Mouse (Mus musculus): Measurements from ENCODE around the gene Olfr786. TPM values are rescaled to one million over a fixed set of nuclear protein-coding genes. Genes with fewer than 3 reads are reported as not detected.

Olfr786 gene
- polyA plus RNA-seq (2012; rRNA removed): not detected in 2 replicates

DNA sequence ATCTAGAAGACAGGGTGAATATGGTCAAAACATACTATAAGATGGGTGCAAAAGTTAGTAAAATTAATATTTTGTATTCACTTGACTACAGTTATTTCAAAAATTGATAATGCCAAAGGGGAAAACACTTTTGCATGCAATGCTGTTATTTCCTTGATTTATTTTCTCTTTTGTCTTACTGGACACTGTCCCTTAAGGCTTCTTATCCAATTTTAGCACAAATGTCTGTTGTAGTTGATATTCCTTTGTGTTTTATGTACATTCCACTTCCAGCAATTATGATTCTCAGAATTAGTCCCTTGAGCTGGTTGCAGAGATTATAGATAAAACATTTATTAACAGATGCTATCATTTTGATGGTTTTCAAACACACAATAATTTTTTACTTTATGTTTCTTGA lies at the start of gene Olfr786:
Olfr786 (plus strand) TSS at position 301 of the 400 bp plus-strand sequence.
- DNase-seq (ENCODE audit: low read depth, low spot score): no peak

DNA sequence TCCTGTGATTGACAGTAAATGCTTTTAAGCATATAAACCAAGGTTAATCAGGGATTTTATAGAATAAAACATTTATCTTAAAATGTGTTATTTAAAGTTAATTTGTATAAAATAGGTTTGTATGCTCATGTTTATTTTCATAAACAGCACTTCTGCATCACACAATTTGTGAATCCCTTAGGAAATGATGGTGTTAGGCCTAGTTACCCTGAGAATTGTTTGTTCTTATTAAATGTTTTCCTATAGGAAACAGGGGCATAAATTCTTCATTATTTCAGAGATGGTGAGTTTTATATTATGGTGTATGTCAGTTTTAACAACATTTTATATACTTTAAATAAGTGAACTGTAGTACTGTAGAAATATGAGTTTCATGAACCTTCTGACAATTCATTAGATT lies 43.3 kb upstream of the Olfr786 start, which contains the start of gene Olfr784:
Olfr784 (plus strand) TSS at position 301 of the 400 bp plus-strand sequence.
- no peak for DNase-seq (ENCODE audit: low read depth, low spot score)

DNA sequence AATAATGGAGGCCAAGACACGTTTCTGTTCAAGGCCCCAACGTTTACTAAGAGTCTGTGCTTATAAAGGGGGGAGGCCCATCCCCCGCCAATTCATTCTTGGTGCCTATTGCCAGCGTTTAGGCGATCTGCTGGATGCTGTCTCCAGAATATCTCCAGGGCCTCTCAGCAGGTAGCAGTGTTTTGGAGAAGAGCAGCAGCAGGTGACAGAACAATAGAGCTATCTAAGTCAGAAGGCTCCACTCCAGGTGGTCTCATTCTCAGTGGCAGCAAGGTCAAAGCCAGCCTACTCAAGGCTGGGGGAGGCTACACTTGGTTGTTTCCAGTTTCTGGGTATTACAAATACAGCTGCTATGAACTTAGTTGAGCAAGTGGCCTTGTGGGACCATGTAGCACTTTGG lies 26.2 kb upstream of the Olfr786 start:
- DNase-seq (ENCODE audit: low read depth, low spot score): no peak
- 50% methylated on average over 5 of the region's 5 CpGs for WGBS

DNA sequence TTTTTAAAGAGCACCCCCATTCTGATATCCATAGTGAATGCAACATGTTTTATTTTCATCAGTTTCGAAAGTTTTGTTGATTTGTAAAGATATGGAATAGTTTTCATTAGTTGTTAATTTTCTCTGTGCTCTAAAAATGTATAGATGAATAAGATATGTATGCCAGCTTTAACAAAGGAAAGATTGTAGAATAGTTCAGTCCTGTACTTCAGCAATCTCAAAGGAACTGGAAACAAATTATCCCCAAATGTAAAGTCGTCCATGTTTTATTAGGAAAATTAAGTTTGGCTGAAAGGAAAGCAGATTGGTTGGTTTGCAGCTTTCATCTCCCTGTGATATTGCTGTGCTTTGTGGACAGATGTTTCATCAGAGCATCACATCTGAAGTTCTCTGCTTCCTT lies 22.0 kb upstream of the Olfr786 start, which contains the start of gene Olfr785:
Olfr785 (plus strand) TSS at position 301 of the 400 bp plus-strand sequence.
- 44% methylated on average over 2 of the region's 2 CpGs for WGBS
- DNase-seq (ENCODE audit: low read depth, low spot score): no peak

DNA sequence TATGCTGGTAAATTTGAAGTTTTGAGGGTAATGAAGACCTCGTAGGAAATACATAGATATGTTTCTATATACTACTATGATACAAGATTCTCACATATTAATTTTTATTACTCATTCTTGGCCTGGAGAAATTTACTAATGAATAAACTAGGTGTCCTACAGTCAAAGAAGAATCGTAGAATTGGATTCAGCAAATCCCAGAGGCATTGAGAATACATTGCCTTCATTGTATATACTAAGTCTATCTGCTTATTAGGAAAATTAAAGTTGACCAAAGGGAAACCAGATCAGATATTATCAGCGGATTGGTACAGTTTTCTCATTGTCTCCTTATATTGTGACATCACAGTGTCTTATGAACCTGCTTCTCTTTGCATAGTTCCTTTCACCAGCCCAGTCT lies 34.5 kb downstream of the Olfr786 start, which contains the start of gene Olfr787:
Olfr787 (plus strand) TSS at position 301 of the 400 bp plus-strand sequence.
- 74% methylated on average over 3 of the region's 3 CpGs for WGBS
- no peak for DNase-seq (ENCODE audit: low read depth, low spot score)

DNA sequence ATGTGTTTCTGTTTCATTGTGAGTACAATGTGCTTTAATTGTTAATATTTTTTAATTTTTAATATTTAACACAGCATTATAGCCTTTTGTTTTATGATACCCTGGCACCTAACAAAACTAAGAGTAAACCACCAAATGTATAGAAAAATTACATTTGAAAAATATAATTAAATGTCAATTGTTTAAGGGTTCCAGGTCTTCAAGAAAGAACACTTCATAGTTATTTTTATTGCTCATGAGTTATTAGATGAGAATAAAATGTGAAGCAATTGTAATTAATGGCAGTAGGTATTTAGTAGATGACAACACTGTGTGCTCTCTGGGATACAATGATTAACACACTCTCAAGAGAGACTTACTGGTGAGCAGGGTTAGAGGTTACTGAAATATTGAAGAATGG lies 43.6 kb downstream of the Olfr786 start, which contains the start of gene Olfr788:
Olfr788 (plus strand) TSS at position 301 of the 400 bp plus-strand sequence.
- no peak for DNase-seq (ENCODE audit: low read depth, low spot score)

DNA sequence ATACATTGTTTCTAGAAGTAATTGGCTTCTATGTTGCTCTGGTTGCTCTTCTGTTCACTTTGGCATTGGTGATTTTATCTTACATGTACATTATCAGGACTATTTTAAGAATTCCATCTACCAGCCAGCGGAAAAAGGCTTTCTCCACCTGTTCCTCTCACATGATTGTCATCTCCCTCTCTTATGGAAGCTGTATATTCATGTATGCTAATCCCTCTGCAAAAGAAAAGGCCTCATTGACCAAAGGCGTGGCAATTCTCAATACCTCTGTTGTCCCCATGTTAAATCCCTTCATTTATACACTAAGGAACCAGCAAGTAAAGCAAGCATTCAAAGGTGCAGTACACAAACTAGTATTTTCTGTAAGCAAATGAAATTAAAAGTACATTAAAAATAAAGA lies 46.1 kb downstream of the Olfr786 start:
- WGBS: 55% methylated on average over 2 of the region's 2 CpGs
- DNase-seq (ENCODE audit: low read depth, low spot score): no peak

DNA sequence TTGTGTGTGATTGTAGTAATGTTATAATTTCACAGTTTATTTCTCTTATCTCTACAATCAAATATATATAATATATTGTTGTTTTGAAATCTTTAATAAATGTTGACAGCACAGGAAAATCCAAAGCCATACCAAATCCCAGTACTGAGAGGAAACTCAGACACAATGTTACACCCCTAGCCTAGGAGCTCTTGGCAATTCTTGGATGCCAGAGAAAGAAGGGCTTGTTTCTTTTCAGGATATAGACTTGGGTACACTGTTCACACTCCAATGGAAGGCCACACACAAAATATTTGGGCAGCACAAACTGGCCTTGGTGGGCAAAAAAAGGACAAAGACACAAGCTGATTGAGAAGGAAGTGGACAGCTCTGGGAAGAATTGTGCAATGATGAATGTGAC lies 46.6 kb downstream of the Olfr786 start:
- DNase-seq (ENCODE audit: low read depth, low spot score): no peak

DNA sequence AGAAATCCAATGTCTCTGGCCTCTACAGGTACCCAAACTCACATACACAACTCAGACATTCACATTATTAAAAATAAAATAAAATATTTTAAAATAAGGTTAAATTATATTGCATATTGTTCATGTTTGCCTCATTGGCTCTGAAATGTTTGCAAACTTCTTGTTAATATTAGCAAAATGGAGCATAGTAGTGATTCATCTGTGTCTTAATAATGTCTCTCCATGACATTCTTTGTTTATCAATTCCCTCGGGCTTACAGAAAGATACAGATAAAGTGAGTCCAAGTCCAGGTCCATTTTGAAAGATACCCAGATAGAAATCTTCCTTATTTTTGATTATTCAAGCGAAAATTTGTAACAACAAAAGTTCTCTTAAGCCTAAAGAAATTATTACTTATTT lies 57.3 kb downstream of the Olfr786 start, which contains the start of gene Olfr789:
Olfr789 (plus strand) TSS at position 301 of the 400 bp plus-strand sequence.
- 50% methylated on average over 2 of the region's 2 CpGs for WGBS
- no peak for DNase-seq (ENCODE audit: low read depth, low spot score)

Other genes starting within 250 kb of the Olfr786 start
- gene Olfr772, start 249.4 kb upstream of the Olfr786 start, polyA plus RNA-seq (2012; rRNA removed): not detected in 2 replicates
- not detected in 2 replicates for gene Olfr773, start 239.9 kb upstream of the Olfr786 start, polyA plus RNA-seq (2012; rRNA removed)
- not detected in 2 replicates for gene Olfr774, start 191.1 kb upstream of the Olfr786 start, polyA plus RNA-seq (2012; rRNA removed)
- not detected in 2 replicates for gene Olfr775, start 178.9 kb upstream of the Olfr786 start, polyA plus RNA-seq (2012; rRNA removed)
- gene Olfr776, start 168.2 kb upstream of the Olfr786 start, polyA plus RNA-seq (2012; rRNA removed): not detected in 2 replicates
- not detected in 2 replicates for gene Olfr777, start 155.8 kb upstream of the Olfr786 start, polyA plus RNA-seq (2012; rRNA removed)
- gene Olfr780, start 109.2 kb upstream of the Olfr786 start, polyA plus RNA-seq (2012; rRNA removed): not detected in 2 replicates
- gene Olfr781, start 98.5 kb upstream of the Olfr786 start, polyA plus RNA-seq (2012; rRNA removed): not detected in 2 replicates
- gene Olfr782, start 78.5 kb upstream of the Olfr786 start, polyA plus RNA-seq (2012; rRNA removed): not detected in 2 replicates
- 0.04 and 0.08 TPM in 2 replicates for gene Olfr784, start 43.2 kb upstream of the Olfr786 start, polyA plus RNA-seq (2012; rRNA removed)
- not detected in 2 replicates for gene Olfr785, start 21.9 kb upstream of the Olfr786 start, polyA plus RNA-seq (2012; rRNA removed)
- gene Olfr787, start 34.6 kb downstream of the Olfr786 start, polyA plus RNA-seq (2012; rRNA removed): not detected in 2 replicates
- not detected in 2 replicates for gene Olfr788, start 43.7 kb downstream of the Olfr786 start, polyA plus RNA-seq (2012; rRNA removed)
- gene Olfr789, start 57.4 kb downstream of the Olfr786 start, polyA plus RNA-seq (2012; rRNA removed): not detected in 2 replicates
- not detected in 2 replicates for gene Olfr790, start 71.2 kb downstream of the Olfr786 start, polyA plus RNA-seq (2012; rRNA removed)
- not detected in 2 replicates for gene Olfr791, start 94.5 kb downstream of the Olfr786 start, polyA plus RNA-seq (2012; rRNA removed)
- not detected in 2 replicates for gene Olfr792, start 111.9 kb downstream of the Olfr786 start, polyA plus RNA-seq (2012; rRNA removed)
- gene Olfr794, start 140.3 kb downstream of the Olfr786 start, polyA plus RNA-seq (2012; rRNA removed): not detected in 2 replicates
- not detected in 2 replicates for gene Olfr796, start 185.3 kb downstream of the Olfr786 start, polyA plus RNA-seq (2012; rRNA removed)
- gene Olfr798, start 200.6 kb downstream of the Olfr786 start, polyA plus RNA-seq (2012; rRNA removed): not detected in 2 replicates
- gene Olfr799, start 210.2 kb downstream of the Olfr786 start, polyA plus RNA-seq (2012; rRNA removed): not detected in 2 replicates
- gene Olfr800, start 230.4 kb downstream of the Olfr786 start, polyA plus RNA-seq (2012; rRNA removed): not detected in 2 replicates
- gene Olfr801, start 246.6 kb downstream of the Olfr786 start, polyA plus RNA-seq (2012; rRNA removed): not detected in 2 replicates

Measured in large intestine, adult 2 months (tissue).